Mouse (Mus musculus): Measurements from ENCODE around the gene Gng11.

Gng11 gene

DNA sequence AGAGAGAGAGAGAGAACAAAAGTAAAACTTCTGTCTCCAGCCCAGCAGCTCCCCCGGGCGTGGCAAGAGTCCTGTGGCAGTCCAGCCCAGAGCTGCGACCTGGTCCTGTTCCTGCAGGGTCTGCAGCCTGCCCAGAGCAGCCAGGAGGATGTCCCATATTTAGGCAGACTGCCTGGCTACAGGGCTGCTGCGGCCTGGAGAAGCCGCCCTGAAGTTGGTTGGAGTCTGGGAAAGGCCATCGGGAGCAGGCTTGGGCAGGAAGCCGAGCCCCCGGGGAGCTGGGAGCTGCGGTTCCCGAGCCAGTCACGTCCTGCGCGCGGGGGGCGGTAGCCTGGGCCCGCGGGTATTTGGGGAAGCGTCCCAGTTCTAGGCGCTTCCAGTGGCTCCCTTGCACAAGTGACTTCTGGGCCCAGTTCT is at the start of gene Gng11:
Gng11 (plus strand) TSS at position 15 of the 417 bp plus-strand sequence.
- DNase-seq (ENCODE audit: low spot score), result peak; percentile 62

DNA sequence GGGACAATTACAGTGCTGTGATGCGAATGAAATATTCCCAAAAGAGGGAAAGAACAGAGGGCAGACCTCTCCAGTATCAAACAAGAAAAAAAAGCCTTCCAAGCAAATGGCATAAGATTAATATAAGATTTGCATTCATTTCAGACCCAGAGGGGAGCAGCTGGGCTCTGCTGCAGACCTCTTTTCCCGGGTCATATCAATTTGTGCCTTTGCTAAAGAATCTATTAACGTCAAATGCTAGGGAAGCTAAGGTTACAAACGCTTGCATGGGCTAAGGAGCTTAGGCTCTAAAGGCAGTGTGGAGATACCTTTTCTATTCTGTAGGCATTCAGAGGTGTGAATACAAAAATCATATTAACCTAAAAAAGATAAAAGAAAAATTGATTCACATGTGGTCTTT is 48.7 kb upstream of the Gng11 start:
- DNase-seq (ENCODE audit: low spot score), result no peak

DNA sequence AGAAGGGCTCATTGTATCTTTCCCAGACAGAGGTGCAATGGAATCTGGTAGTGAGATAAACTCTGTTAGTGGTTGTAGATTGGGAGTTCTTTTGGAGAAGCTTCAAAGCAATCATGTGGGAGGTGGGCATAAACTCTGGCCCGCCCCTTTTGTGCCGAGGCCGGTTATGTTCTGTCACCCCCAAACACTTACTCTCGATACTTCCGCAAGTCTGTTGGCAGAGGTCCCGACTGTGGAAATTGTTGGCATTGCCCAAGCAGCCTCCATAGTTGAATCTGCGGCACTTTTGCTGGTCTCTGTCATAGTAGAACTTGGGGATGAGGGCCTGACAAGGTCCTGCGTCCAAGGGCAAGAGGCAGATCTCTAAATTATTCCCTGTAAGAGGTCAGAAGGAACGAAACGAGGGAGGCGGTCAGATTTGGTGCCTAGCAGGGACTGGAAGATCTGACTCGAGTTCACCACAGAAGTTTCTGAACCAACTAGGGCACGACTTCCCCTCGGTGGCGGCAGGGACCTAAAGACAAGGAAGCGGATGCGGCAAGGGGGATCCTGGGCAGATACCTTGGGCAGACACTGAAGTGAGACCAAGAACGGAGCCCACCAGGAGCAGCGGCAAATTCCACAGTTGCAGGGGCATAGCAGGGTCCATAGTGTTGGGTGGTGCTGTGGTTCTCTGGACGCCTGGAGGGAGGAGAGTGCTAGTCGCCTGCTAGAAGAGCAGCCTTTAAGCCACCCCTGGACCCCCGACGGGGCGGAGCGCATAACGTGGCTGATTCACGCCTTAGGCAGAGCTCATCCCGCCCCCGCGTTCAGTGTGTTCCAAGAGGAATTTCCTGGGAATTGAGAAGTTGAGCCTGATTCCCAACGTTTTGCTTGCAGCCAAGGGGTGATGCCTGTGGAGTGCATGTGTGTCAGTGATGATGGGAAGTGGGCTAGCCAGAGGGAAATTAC is 35.8 kb upstream of the Gng11 start:
- DNase-seq (ENCODE audit: low spot score), result peak; percentile 28

- DNase-seq (ENCODE audit: low spot score), result no peak
Observed at GRCm38 (mm10) chr6:3973679-3974078, 30.0 kb upstream of the Gng11 start.

- DNase-seq (ENCODE audit: low spot score), result no peak
Observed at GRCm38 (mm10) chr6:3982661-3983284, 20.9 kb upstream of the Gng11 start.

- DNase-seq (ENCODE audit: low spot score), result no peak
Observed at GRCm38 (mm10) chr6:3988750-3989149, 15.0 kb upstream of the Gng11 start, which contains the start of gene Tfpi2. TSS of gene Tfpi2 (minus strand) at chr6:3988919.

- DNase-seq (ENCODE audit: low spot score), result no peak
Observed at GRCm38 (mm10) chr6:3993492-3993891, 10.2 kb upstream of the Gng11 start, which contains the start of gene Gngt1. TSS of gene Gngt1 (plus strand) at chr6:3993792.

- DNase-seq (ENCODE audit: low spot score), result no peak
Observed at GRCm38 (mm10) chr6:3998089-3998488, 5.6 kb upstream of the Gng11 start.

- no peak for DNase-seq (ENCODE audit: low spot score)
Observed at GRCm38 (mm10) chr6:3999296-3999695, 4.4 kb upstream of the Gng11 start.

DNA sequence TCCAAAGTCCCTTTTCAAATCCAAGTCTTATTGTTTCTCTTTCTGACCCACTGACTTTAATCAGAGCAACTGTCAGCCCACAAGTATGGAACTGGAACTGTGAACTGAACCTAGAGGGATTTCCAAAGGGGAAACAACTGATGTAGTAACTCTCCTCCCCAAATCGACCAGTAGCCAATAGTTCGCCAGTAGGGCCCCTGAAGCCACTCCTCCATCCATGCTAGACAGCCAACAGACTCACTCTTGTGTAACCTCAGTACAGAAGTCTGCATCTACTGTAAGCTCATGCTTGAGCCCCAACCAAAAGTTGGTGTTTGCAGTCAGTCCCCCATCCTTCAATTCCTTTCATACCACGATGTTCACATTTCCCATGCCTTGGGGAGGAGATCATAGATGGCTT is 3.0 kb upstream of the Gng11 start:
- DNase-seq (ENCODE audit: low spot score), result no peak

DNA sequence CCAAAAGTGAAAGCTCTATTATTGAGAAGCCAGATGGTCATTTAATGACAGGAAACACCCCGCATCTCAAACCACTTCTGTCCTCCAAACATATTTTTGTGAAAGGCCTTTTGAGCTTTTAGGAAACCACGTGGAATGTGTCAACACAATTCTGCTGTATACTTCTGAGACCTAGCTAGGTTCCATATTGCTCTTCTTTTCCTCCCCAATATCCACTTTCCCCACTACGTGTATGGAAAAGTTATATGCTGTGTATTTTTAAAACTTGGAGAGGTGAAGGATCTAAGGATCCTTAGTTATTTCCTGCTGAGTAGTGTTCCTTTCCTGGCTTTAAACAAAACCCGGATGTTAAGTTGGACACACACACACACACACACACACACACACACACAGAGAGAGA is 259 bp upstream of the Gng11 start:
- DNase-seq (ENCODE audit: low spot score), result no peak

DNA sequence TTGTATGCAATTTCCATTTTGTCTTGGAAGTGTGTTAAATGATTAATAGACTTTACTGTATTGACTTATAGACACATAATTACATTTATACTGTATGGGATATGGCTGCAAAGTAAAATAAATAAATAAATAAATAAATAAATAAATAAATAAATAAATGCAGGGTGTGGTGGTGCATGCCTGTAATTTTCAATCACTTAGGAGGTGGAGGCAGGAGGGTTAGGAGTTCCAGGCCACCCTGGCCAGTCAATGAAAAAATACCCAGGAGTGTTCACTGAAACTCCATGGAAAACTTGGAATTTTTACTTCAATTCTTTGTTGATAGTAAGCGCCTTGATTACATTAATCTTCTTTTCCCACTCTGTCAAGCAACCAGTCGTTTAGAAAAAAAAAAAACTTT is 1.1 kb downstream of the Gng11 start:
- no peak for DNase-seq (ENCODE audit: low spot score)

DNA sequence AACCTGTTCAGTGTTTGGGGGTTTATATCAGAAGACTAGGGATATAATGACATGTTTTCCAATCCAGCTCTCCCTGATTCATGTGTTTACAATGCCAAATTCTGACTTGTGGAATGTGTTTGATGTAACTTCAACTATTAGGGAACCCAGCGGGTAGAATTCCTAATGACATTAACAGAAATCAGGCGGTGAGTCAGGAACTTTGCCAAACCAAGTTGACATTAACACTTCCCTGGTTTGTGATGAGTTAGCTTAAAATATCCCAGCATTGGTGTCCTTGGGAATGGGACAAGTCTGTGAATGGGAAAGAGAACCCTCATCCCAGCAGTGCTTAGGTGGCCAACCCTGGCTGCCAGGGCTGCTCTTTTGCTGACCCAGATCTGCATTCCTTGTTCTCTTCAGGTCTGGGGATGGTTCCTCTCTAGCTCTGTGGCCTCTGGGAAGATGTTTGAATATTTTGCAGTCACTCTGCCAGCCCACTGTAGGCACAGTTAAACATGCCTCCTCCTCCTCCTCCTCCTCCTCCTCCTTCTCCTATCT is 4.9 kb downstream of the Gng11 start:
- no peak for DNase-seq (ENCODE audit: low spot score)

GRCm38 (mm10) chr6:4009548-4009947 is 5.8 kb downstream of the Gng11 start:
- no peak for DNase-seq (ENCODE audit: low spot score)

DNA sequence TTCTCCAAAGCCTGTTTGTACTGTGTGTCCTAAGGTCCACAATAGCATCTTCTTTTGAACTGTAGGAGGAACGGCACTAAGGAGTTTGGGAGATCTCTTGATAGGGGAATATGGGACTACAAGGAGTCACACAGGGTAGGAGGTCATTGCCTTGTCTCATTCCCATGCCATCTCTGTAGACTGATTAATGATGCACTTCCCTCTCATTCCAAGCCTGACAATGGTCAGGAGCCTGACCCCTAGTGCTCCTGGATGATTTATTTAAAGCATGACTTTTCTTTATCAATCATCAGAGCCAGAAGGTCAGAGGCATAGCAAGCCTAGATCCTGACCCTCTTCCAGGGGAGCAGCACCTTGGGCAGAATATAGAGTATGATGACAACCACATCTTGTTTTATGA is 18.9 kb downstream of the Gng11 start:
- no peak for DNase-seq (ENCODE audit: low spot score)

DNA sequence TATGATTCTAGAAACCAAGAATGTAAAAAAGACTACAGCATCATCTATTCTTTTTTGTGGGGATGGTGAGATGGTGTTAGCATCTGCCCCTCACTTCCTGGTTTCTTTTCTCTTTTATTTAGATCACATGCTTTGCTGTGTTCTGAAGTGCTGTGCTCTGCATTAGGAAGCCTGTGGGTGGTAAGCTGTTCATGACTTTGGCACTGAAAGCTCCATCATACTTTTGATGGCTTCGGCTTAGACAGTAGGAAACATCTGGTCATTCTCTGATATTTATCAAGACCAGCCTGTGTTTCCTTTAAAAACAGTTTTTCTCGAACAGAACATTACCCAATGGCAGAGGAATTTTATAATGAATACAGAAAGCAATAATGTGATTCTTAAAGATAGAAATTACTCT is 22.7 kb downstream of the Gng11 start:
- no peak for DNase-seq (ENCODE audit: low spot score)

DNA sequence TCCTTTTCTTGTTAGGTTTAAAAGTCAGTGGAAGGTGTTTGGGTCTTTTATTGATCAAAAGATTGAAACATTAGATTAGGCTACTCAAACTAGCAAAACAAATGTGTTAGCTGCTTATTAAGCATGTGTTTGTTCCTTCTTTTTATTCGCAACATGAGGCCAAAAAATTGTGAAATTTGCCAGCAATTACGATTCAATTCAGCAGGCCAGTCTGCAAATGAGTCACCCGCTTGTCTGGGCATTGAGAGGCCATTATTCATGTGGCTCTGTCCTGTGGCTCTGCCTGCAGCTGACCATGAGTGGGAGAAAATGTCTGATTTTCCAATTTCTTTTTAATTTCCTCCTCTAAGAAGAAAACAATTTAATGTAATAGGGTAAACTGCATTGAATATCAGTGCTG is 27.3 kb downstream of the Gng11 start:
- no peak for DNase-seq (ENCODE audit: low spot score)

DNA sequence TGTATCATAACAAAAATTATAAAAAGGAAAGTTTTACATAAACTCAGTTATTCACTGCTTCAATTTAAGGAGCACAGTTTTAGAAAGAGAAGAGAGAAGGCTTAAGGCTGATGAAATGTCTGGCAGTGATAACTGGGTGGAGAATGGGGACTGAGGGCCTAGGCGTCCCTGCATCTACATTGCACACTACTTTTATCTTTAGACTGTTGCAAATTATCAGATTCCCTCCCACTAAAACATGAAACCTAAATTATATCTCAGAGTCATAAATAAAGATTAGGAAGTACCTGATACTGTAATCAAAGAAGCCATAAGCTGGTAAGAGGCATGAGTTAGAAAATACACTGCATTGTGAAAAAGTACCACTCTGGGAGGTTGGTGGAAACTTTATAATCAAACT is 38.1 kb downstream of the Gng11 start:
- DNase-seq (ENCODE audit: low spot score), result no peak

DNA sequence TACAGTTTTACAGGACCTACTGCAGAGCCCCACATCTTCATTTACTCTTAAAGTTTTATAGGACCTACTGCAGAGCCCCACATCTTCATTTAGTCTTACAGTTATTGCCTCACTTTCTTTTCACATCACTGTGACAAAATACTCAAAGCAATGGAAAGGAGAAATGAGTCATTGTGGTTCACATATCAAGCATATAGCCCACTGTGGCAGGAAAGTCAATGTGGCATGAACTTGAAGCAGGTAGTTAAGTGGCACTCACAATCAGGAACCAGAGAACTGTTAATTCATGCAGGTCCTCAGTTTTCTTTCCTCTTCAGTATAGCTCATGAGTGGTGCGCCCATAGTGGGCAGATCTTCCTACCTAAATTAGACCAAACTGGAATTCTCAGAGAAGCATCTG is 43.5 kb downstream of the Gng11 start:
- DNase-seq (ENCODE audit: low spot score), result no peak

GRCm38 (mm10) chr6:4052843-4053242 is 49.1 kb downstream of the Gng11 start:
- no peak for DNase-seq (ENCODE audit: low spot score)

- DNase-seq (ENCODE audit: low spot score), result no peak
Observed at GRCm38 (mm10) chr6:4054387-4054786, 50.7 kb downstream of the Gng11 start.

All from urinary bladder, postnatal 25 days (tissue).